Mouse (Mus musculus) midbrain, postnatal 0 days (tissue): ENCODE measurements around the gene Il15. TPM values are rescaled to one million over a fixed set of nuclear protein-coding genes. Genes with fewer than 3 reads are reported as not detected.

ENCODE experiments used
- ATAC-seq: fragments of 200-750 bp; cut with Nextera tagmentation; 2 replicates; pipeline ENCODE4 v1.8.0; 2017; ENCODE audit warnings: moderate number of reproducible peaks, mild to moderate bottlenecking, moderate TSS enrichment, moderate library complexity; ENCODE audit not compliant: low FRiP score
- DNase-seq: peaks from one replicate; pipeline ENCODE4 v3.0.0-alpha.2; 2015; ENCODE audit warnings: low spot score
- H3K27ac ChIP-seq: fragments of 300-500 bp; sonication (generic); 2 replicates; pipeline ENCODE4 v1.5.1; 2014; ENCODE audit warnings: low read depth, mild to moderate bottlenecking, low read length, mixed read lengths
- H3K27me3 ChIP-seq: fragments of 300-500 bp; sonication (generic); 2 replicates; pipeline ENCODE4 v1.6.1; 2014; ENCODE audit warnings: low read length, control low read depth, mixed read lengths; ENCODE audit not compliant: insufficient read depth
- H3K36me3 ChIP-seq: fragments of 300-500 bp; sonication (generic); 2 replicates; pipeline ENCODE4 v1.6.1; 2014; ENCODE audit warnings: low read length, control low read depth, mixed read lengths; ENCODE audit not compliant: insufficient read depth
- H3K4me1 ChIP-seq: fragments of 300-500 bp; sonication (generic); 2 replicates; pipeline ENCODE4 v1.6.1; 2014; ENCODE audit warnings: mild to moderate bottlenecking, control low read depth, antibody characterized with exemption, low read length, mixed read lengths; ENCODE audit not compliant: insufficient read depth
- H3K4me2 ChIP-seq: fragments of 300-500 bp; sonication (generic); 2 replicates; pipeline ENCODE4 v1.6.1; 2014; ENCODE audit warnings: low read depth, mild to moderate bottlenecking, low read length, mixed read lengths; ENCODE audit not compliant: poor library complexity, severe bottlenecking
- H3K4me3 ChIP-seq: fragments of 300-500 bp; sonication (generic); 2 replicates; pipeline ENCODE4 v1.5.1; 2014; ENCODE audit warnings: low read depth, mild to moderate bottlenecking, low read length, moderate library complexity
- H3K9ac ChIP-seq: fragments of 300-500 bp; sonication (generic); replicated peaks from 2 replicates; pipeline ENCODE4 v1.6.1; 2014; ENCODE audit warnings: mild to moderate bottlenecking, low read length, moderate library complexity, mixed read lengths; ENCODE audit not compliant: poor library complexity, severe bottlenecking
- H3K9me3 ChIP-seq: fragments of 300-500 bp; sonication (generic); 2 replicates; pipeline ENCODE4 v1.6.1; 2016; ENCODE audit warnings: low read length, control low read depth
- CTCF ChIP-seq: IDR thresholded peaks from 2 replicates; pipeline ENCODE4 v1.5.1; 2016; ENCODE audit warnings: antibody characterized with exemption, mild to moderate bottlenecking
- WGBS: fragments of 180-500 bp; shearing (Covaris S2); extraction: QIAGEN DNeasy Blood & Tissue Kit; methylation state at CpG from one replicate; pipeline ENCODE4 v1.1.7; 2014; 5-methylcytosine and 5-hydroxymethylcytosine counted together
- polyA plus RNA-seq: library from polyadenylated mRNA; unstranded; fragments of >200 nt; fragmentation: Nextera tagmentation; extraction: Ambion mirVana; gene quantifications from 2 replicates; pipeline ENCODE4 v1.2.1, GENCODE M21; 2015
- total RNA-seq: library from RNA; depleted of rRNA; stranded (reverse); fragments of >200 nt; gene quantifications from 2 replicates; pipeline ENCODE4 v1.2.3, GENCODE M21; 2014

Gene Il15
- total and polyA plus RNA-seq, 2 experiments from 2014 or later: 1.2 to 1.9 TPM

DNA sequence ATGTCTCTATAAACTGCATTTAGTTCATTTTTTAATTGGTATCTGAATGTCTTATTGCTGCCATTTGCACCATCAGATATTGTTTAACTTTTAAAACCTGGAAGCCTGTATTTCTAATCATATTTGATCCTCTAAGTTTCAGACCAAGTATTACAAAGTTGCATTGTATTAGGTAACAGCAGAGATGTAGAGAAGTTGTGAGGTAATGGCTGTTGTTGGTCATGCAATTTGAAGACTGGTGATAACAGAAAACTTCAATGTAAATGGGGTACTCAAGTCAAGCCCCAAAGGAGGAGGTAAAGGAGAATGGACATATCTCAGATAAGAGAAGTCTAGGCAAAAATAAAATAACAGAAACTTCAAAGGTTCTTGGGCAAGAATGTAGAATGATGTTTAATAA, 11.8 kb downstream of the Il15 start:
- no peaks in the 10 kb centered on the region for H3K27me3 ChIP-seq
- H3K4me3 ChIP-seq: no peak overlapping the region
- DNase-seq (no peak), ATAC-seq (no peak)
- H3K36me3 ChIP-seq: no peaks in the 10 kb centered on the region
- H3K9ac ChIP-seq: no peak overlapping the region
- H3K4me2 ChIP-seq: no peak overlapping the region
- H3K4me1 ChIP-seq: no peaks in the 10 kb centered on the region
- no peak overlapping the region for H3K27ac ChIP-seq
- TF ChIP-seq CTCF: no peak
- no peaks in the 10 kb centered on the region for H3K9me3 ChIP-seq

DNA sequence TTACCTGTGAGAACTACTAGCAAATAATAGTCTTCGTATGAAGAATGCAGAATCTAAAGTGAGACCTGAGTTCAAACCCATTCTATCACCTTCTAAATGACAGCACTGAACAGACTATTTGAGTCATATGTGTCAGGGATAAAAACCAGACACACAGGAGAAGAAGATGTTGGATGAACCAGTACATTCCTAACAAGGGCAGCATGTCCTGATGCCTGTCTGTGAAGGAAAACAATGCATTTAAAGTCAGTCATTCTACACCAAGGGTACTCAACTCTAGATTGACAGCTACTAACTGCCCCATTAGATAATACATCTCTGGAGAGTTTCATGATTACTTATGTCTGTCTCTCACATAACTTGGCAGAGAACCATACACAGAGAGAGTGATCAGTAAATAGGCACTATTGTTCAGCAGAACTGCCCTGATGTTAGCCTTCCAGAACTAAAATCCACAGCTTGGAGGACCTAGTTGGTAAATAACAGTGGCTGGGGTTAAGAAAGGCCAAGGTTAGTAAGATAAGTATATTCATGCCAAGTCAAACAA, 14.6 kb downstream of the Il15 start:
- no peak overlapping the region for H3K4me2 ChIP-seq
- no peaks in the 10 kb centered on the region for H3K4me1 ChIP-seq
- H3K9ac ChIP-seq: no peak overlapping the region
- DNase-seq (no peak), ATAC-seq (no peak)
- no peaks in the 10 kb centered on the region for H3K36me3 ChIP-seq
- H3K27ac ChIP-seq: no peak overlapping the region
- no peak overlapping the region for H3K4me3 ChIP-seq
- no peaks in the 10 kb centered on the region for H3K9me3 ChIP-seq
- TF ChIP-seq CTCF: no peak
- H3K27me3 ChIP-seq: no peaks in the 10 kb centered on the region
- 96% methylated on average over 1 of the region's 1 CpGs for WGBS

DNA sequence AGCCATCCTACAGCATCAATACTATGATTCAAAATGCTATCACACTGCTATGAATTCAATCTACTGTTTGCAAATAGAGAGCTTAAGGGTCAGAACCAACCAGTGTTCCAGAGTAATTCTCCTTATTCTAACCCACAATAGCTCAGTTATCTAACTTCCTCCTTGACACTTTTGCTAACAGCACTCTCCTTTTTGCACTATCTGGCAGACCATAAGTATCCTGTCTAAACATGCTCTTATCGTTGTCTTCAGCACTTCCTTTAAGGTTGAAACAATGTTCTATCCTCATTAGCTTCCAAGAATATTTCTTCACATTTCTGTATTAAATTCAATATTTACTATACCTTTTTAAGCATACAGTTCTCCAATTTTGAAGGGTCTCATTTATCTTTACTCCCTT, 15.4 kb downstream of the Il15 start:
- ATAC-seq: no peak
- 83% methylated on average over 1 of the region's 1 CpGs for WGBS
- no peak overlapping the region for H3K4me3 ChIP-seq

DNA sequence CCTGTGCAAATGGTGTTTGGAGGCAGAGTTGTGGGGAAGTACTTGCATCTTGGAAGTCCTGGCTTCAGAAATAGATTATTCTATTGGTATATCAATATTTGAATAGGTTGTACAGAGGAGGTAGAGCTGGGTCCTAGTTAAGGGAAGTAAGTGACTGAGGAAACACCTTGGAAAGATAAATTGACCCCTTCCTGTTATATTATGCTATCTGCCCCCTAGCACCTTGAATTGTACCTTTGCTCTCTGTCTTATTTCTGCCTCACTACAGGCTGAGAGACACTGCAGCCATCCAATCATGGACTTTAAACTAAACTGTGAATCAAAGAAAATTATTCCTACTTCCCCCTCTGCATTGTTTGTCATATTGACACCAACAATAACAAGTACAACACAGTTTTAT, 17.2 kb downstream of the Il15 start:
- no peak for DNase-seq
- Histone ChIP-seq H3K9ac (no peak overlapping the region), H3K27me3 (no peaks in the 10 kb centered on the region), H3K27ac (no peak overlapping the region), H3K4me2 (no peak overlapping the region), H3K4me3 (no peak overlapping the region), H3K36me3 (no peaks in the 10 kb centered on the region), H3K4me1 (no peaks in the 10 kb centered on the region), H3K9me3 (no peaks in the 10 kb centered on the region)
- TF ChIP-seq CTCF: no peak
- no peak for ATAC-seq

More for the DNA sequence above, 15.4 kb downstream of the Il15 start:
- Histone ChIP-seq H3K36me3 (no peaks in the 10 kb centered on the region), H3K4me2 (no peak overlapping the region), H3K9ac (no peak overlapping the region), H3K27ac (no peak overlapping the region), H3K4me1 (no peaks in the 10 kb centered on the region), H3K27me3 (no peaks in the 10 kb centered on the region), H3K9me3 (no peaks in the 10 kb centered on the region)
- TF ChIP-seq CTCF: no peak
- no peak for DNase-seq

DNA sequence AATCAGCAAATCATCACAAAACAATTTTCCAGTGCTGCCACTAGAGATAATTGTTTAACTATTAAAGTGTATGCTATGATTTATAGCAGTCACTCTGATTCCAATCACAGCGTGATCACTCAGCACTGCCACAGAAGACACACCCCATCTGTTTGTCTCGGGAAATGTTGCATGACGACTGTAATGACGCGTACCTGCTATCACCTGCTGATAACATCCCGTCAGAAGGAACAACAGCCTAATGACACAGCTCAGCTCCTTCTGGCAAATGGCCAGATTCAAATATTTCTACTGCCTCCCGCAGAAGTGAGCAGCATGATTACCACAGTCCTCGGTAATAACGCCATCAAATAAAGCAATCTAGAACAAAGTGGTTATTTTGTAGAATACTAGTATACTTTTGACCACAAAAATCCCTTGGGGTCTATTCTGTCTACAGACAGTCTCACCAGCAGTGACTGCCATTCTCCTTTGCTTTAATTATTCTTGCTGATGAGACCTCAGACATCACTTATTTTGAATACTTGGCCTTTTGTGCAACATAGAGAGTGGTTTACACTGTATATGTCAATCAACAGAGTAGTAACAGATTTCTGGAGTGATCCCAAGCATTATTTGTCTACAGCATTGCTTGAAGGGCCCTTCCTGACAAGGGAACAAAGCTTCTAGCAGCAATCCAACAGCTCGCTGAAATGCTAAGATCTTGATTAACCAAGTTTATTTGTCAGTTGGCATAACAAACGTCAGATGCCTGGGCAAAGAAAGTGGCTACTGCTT, 18.4 kb downstream of the Il15 start:
- TF ChIP-seq CTCF: no peak
- ATAC-seq: no peak

DNA sequence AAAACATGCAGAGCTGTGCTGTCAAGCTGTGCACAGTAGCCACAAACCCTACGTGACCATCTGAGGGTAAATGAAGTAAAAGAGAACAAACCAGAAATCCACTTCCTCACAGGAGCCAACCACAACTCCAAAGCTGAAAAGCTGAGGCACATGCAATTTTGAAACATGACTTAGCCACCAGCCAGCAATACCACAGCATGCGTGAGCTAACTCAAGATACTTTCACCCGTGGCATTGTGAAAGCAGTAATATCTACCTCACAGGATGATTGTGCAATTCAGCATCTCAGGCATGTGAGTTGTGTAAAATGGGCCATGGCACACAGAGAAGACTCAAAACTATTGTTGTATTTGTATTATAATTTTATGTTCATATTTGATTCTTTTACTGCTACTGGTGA, 19.7 kb downstream of the Il15 start:
- no peak overlapping the region for H3K4me3 ChIP-seq
- no peak overlapping the region for H3K27ac ChIP-seq
- H3K9ac ChIP-seq: no peak overlapping the region
- DNase-seq (no peak), ATAC-seq (no peak)
- 87% methylated on average over 3 of the region's 3 CpGs for WGBS
- H3K9me3 ChIP-seq: no peaks in the 10 kb centered on the region
- H3K27me3 ChIP-seq: no peaks in the 10 kb centered on the region
- H3K4me1 ChIP-seq: no peaks in the 10 kb centered on the region
- no peaks in the 10 kb centered on the region for H3K36me3 ChIP-seq
- TF ChIP-seq CTCF: no peak
- H3K4me2 ChIP-seq: no peak overlapping the region

More for the DNA sequence above, 18.4 kb downstream of the Il15 start:
- DNase-seq: peak; percentile 42
- no peak overlapping the region for H3K27ac ChIP-seq
- no peaks in the 10 kb centered on the region for H3K27me3 ChIP-seq
- no peaks in the 10 kb centered on the region for H3K9me3 ChIP-seq
- no peak overlapping the region for H3K4me2 ChIP-seq
- no peaks in the 10 kb centered on the region for H3K36me3 ChIP-seq
- no peak overlapping the region for H3K4me3 ChIP-seq
- WGBS: 60% methylated on average over 11 of the region's 11 CpGs
- no peaks in the 10 kb centered on the region for H3K4me1 ChIP-seq
- no peak overlapping the region for H3K9ac ChIP-seq
